Mouse (Mus musculus): ENCODE measurements at regions not wholly inside any gene's neighbourhood (a gene's known extent, or its start where the extent isn't known, plus 50 kb on each side); places are given as distances from the start of the nearest gene placed in this dataset.

DNA sequence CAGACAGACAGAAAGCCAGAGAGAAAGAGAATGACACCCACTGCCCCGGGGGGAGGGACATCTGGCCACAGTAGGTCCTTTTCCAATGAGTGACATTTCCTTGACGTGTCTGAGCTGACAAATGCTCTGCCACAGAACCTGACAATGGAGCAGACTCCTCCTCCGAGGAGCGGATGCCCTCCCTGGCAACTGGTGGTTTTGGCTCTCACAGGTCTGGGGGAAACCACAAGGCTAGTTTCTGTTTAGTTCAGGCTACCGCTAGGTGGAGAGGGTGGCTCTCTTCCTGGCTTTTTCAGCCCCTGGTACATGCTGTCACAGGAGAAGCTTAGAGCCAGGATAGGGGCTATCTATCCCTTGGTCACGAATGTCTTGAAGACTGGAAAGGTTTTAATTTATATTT, 196.7 kb downstream of the Ly86 start:
- TF ChIP-seq POLR2A (IDR thresholded peaks at IDR 0.05; ENCODE audit: borderline replicate concordance, insufficient read depth, low read length) = no peak
- TF ChIP-seq CTCF (IDR thresholded peaks at IDR 0.05; ENCODE audit: borderline replicate concordance, insufficient read depth, low read depth, low read length) = no peak

All from cerebellum, adult 2 months (tissue).